8 mouse cellular contexts compared by ENCODE assay signal in genomic region chr5:129886271-129886670, GRCm38 (mm10). TPM values are rescaled to one million over a fixed set of nuclear protein-coding genes. Genes with fewer than 3 reads are reported as not detected.
A peak's percentile ranks its signal among the peaks of the same experiment; 100 is the strongest.
DNase-seq lines count a peak whose midpoint lies in the region; ATAC-seq lines count a peak whose summit lies in the region.

No protein-coding gene starts in this region.

- peak; percentile 69 for DNase-seq in adrenal gland, adult 2 months
- DNase-seq in adrenal gland, adult 18-20 months (ENCODE audit: low spot score in 2 of 2): no peak
- DNase-seq in thymus, postnatal 14 days: peak; percentile 9
- DNase-seq in thymus, postnatal 25 days: no peak
- DNase-seq in induced T-regulatory cell, adult 2 months (ENCODE audit: low read depth): peak; percentile 47
- DNase-seq in frontal cortex, postnatal 10 days (ENCODE audit: low spot score in 2 of 2): no peak
- no peak for DNase-seq in retina, embryonic 14.5 days (ENCODE audit: low spot score)

- H3K4me2 ChIP-seq in midbrain, embryonic 16.5 days (ENCODE audit: low read length): peak overlapping the region; percentile 86

- H3K4me3 ChIP-seq in midbrain, embryonic 16.5 days (ENCODE audit: low read depth, low read length): peak overlapping the region; percentile 89

- no peak for ATAC-seq in midbrain, embryonic 16.5 days

- H3K4me1 ChIP-seq in midbrain, embryonic 16.5 days (ENCODE audit: control insufficient read depth, insufficient read depth, low read length): peaks cover 23% of the 10 kb centered on the region

- 43% methylated on average over 10 of the region's 10 CpGs for WGBS in midbrain, embryonic 16.5 days

- peak overlapping the region; percentile 91 for H3K27ac ChIP-seq in midbrain, embryonic 16.5 days (ENCODE audit: low read length)

- no peaks in the 10 kb centered on the region for H3K9me3 ChIP-seq in midbrain, embryonic 16.5 days (replicated peaks; ENCODE audit: control insufficient read depth, low read length, poor library complexity, severe bottlenecking)

- peak overlapping the region; percentile 91 for H3K9ac ChIP-seq in midbrain, embryonic 16.5 days (ENCODE audit: low read depth, low read length)

- H3K36me3 ChIP-seq in midbrain, embryonic 16.5 days (ENCODE audit: control insufficient read depth, insufficient read depth, low read length): peaks cover 14% of the 10 kb centered on the region

- H3K27me3 ChIP-seq in midbrain, embryonic 16.5 days (ENCODE audit: control insufficient read depth, insufficient read depth, low read depth, low read length): no peaks in the 10 kb centered on the region

RNA-seq across cellular contexts. Expression of gene Chchd2, which starts 1.0 kb away (rescaled TPM):
- 1,000 to 10,000 TPM in 1 of 2 experiments, 100 to 1,000 TPM in 1; 641 to 1,175 TPM for total RNA-seq in adrenal gland, adult 2 months (2021)
- 3,805 and 4,399 TPM in 2 replicates for polyA plus RNA-seq in adrenal gland, adult 2 months (2012; rRNA removed)
- total RNA-seq in adrenal gland, adult 18-20 months (2021): 1,000 to 10,000 TPM; 1,056 to 1,163 TPM
- polyA plus RNA-seq in midbrain, embryonic 16.5 days (2015; fragmentation: Nextera tagmentation; extraction: Ambion mirVana): 602 and 639 TPM in 2 replicates

RNA-seq across cellular contexts. Expression of gene Zbed5, which starts 9.3 kb away (rescaled TPM):
- total RNA-seq in adrenal gland, adult 2 months (2021): 1 to 10 TPM; 2.1 to 2.3 TPM
- polyA plus RNA-seq in adrenal gland, adult 2 months (2012; rRNA removed): 1.1 and 2.2 TPM in 2 replicates
- total RNA-seq in adrenal gland, adult 18-20 months (2021): 1 to 10 TPM; 1.5 to 2.1 TPM
- 20.1 and 22.5 TPM in 2 replicates for polyA plus RNA-seq in midbrain, embryonic 16.5 days (2015; fragmentation: Nextera tagmentation; extraction: Ambion mirVana)

RNA-seq across cellular contexts. Expression of gene Phkg1, which starts 12.1 kb away (rescaled TPM):
- 1 to 10 TPM; 1.4 to 3.9 TPM for total RNA-seq in adrenal gland, adult 2 months (2021)
- polyA plus RNA-seq in adrenal gland, adult 2 months (2012; rRNA removed): 1.2 and 2.6 TPM in 2 replicates
- 1 to 10 TPM; 1.2 to 4.7 TPM for total RNA-seq in adrenal gland, adult 18-20 months (2021)
- polyA plus RNA-seq in midbrain, embryonic 16.5 days (2015; fragmentation: Nextera tagmentation; extraction: Ambion mirVana): 0.85 and 0.95 TPM in 2 replicates

RNA-seq across cellular contexts. Expression of gene Nupr1l, which starts 22.1 kb away (rescaled TPM):
- 1 to 10 TPM; 2.8 to 4.4 TPM for total RNA-seq in adrenal gland, adult 2 months (2021)
- polyA plus RNA-seq in adrenal gland, adult 2 months (2012; rRNA removed): 17.3 and 23.6 TPM in 2 replicates
- total RNA-seq in adrenal gland, adult 18-20 months (2021): 1 to 10 TPM; 4.1 to 4.2 TPM
- 4.2 and 6.4 TPM in 2 replicates for polyA plus RNA-seq in midbrain, embryonic 16.5 days (2015; fragmentation: Nextera tagmentation; extraction: Ambion mirVana)

RNA-seq across cellular contexts. Expression of gene Sumf2, which starts 39.5 kb away (rescaled TPM):
- total RNA-seq in adrenal gland, adult 2 months (2021): 10 to 100 TPM; 35.4 to 43.2 TPM
- 18.8 and 19.9 TPM in 2 replicates for polyA plus RNA-seq in adrenal gland, adult 2 months (2012; rRNA removed)
- total RNA-seq in adrenal gland, adult 18-20 months (2021): 10 to 100 TPM; 25.9 to 39.1 TPM
- polyA plus RNA-seq in midbrain, embryonic 16.5 days (2015; fragmentation: Nextera tagmentation; extraction: Ambion mirVana): 31.1 and 33.6 TPM in 2 replicates

Comparison
In these comparisons a context has a peak if more than half of its experiments do, and no peak if none do; other contexts are left out.
1. DNase-seq: peak in adrenal gland, adult 2 months (single experiment), thymus, postnatal 14 days (single experiment) and induced T-regulatory cell, adult 2 months (single experiment); none in adrenal gland, adult 18-20 months (0 of 2), thymus, postnatal 25 days (single experiment), frontal cortex, postnatal 10 days (0 of 2) and retina, embryonic 14.5 days (single experiment).